Mouse (Mus musculus): Measurements from ENCODE around the gene Slc25a19.

DNA sequence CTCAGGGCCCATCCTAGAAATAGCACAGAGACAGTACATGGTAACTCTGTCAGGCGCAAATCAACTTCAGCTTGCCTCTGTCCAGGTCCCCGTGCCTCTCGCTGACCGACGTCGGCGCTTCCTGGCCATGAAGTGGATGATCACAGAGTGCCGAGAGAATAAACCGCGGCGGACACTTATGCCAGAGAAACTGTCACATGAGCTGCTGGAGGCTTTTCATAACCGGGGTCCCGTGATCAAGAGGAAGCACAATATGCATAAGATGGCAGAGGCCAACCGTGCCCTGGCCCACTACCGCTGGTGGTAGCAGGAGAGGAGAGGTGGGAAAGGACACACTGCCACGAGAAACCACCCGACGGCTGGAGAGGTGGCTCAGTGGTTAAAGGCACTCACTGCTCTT lies 21.4 kb downstream of the Slc25a19 start:
- TF ChIP-seq CTCF (IDR thresholded peaks at IDR 0.05; ENCODE audit: extremely low read depth, insufficient read depth, low read length), result no peak
- TF ChIP-seq POLR2A (IDR thresholded peaks at IDR 0.05; ENCODE audit: extremely low read depth, insufficient read depth, low read length), result no peak
